Mouse (Mus musculus): ENCODE data around the gene Ptgs1. TPM values are rescaled to one million over a fixed set of nuclear protein-coding genes. Genes with fewer than 3 reads are reported as not detected.
A peak's percentile ranks its signal among the peaks of the same experiment; 100 is the strongest.
"Not testable (repeated sequence)": the region's sequence is repeated elsewhere in the genome, so short reads cannot be mapped to it uniquely, and the experiment has no call there.

Ptgs1 gene
- polyA plus RNA-seq (2012; rRNA removed) = 24.4 and 24.7 TPM in 2 replicates

GRCm38 (mm10) chr2:36230366-36230765 lies at the start of gene Ptgs1:
Gene Ptgs1 (plus strand): TSS chr2:36230426.
- Histone ChIP-seq H3K36me3 (ENCODE audit: control insufficient read depth, insufficient read depth, low read length) (no peaks in the 10 kb centered on the region), H3K27me3 (ENCODE audit: control insufficient read depth, insufficient read depth, low read length) (peaks cover 6% of the 10 kb centered on the region; the same call in 1 of the 2 replicates), H3K4me3 (ENCODE audit: low read depth, low read length) (peak within 1 kb of the TSS; percentile 71), H3K27ac (ENCODE audit: insufficient read depth, low read depth, low read length) (peak within 1 kb of the TSS; percentile 88), H3K4me1 (ENCODE audit: control insufficient read depth, insufficient read depth, insufficient read length, low read length) (peaks cover 7% of the 10 kb centered on the region; the same call in 1 of the 2 replicates)
- 2% methylated on average over 18 of the region's 18 CpGs for WGBS
- TF ChIP-seq CTCF (IDR thresholded peaks at IDR 0.05; ENCODE audit: extremely low read depth, insufficient read length, insufficient replicate concordance, low read depth, low read length) = no peak
- no peak for TF ChIP-seq POLR2A (IDR thresholded peaks at IDR 0.05; ENCODE audit: low read depth, low read length)

GRCm38 (mm10) chr2:36181587-36182368 lies 48.4 kb upstream of the Ptgs1 start:
- not testable (repeated sequence) for H3K27me3 ChIP-seq (ENCODE audit: control insufficient read depth, insufficient read depth, low read length); H3K27ac ChIP-seq (ENCODE audit: insufficient read depth, low read depth, low read length); H3K4me1 ChIP-seq (ENCODE audit: control insufficient read depth, insufficient read depth, insufficient read length, low read length); H3K36me3 ChIP-seq (ENCODE audit: control insufficient read depth, insufficient read depth, low read length); H3K4me3 ChIP-seq (ENCODE audit: low read depth, low read length)
- WGBS = 75% methylated on average over 4 of the region's 4 CpGs

GRCm38 (mm10) chr2:36183278-36183677 lies 46.9 kb upstream of the Ptgs1 start:
- 86% methylated on average over 2 of the region's 2 CpGs for WGBS
- no peaks in the 10 kb centered on the region for H3K4me1 ChIP-seq (ENCODE audit: control insufficient read depth, insufficient read depth, insufficient read length, low read length)
- no peak for TF ChIP-seq CTCF (IDR thresholded peaks at IDR 0.05; ENCODE audit: extremely low read depth, insufficient read length, insufficient replicate concordance, low read depth, low read length)
- no peak for TF ChIP-seq POLR2A (IDR thresholded peaks at IDR 0.05; ENCODE audit: low read depth, low read length)
- H3K27ac ChIP-seq (ENCODE audit: insufficient read depth, low read depth, low read length) = no peak overlapping the region
- H3K27me3 ChIP-seq (ENCODE audit: control insufficient read depth, insufficient read depth, low read length) = no peaks in the 10 kb centered on the region
- H3K4me3 ChIP-seq (ENCODE audit: low read depth, low read length) = no peak overlapping the region
- peaks cover 2% of the 10 kb centered on the region; the same call in 1 of the 2 replicates for H3K36me3 ChIP-seq (ENCODE audit: control insufficient read depth, insufficient read depth, low read length)

GRCm38 (mm10) chr2:36184192-36184591 lies 46.0 kb upstream of the Ptgs1 start:
- no peak overlapping the region for H3K4me3 ChIP-seq (ENCODE audit: low read depth, low read length)
- no peaks in the 10 kb centered on the region for H3K27me3 ChIP-seq (ENCODE audit: control insufficient read depth, insufficient read depth, low read length)
- H3K4me1 ChIP-seq (ENCODE audit: control insufficient read depth, insufficient read depth, insufficient read length, low read length) = no peaks in the 10 kb centered on the region
- peaks cover 3% of the 10 kb centered on the region; the same call in 1 of the 2 replicates for H3K36me3 ChIP-seq (ENCODE audit: control insufficient read depth, insufficient read depth, low read length)
- WGBS = 88% methylated on average over 2 of the region's 2 CpGs
- TF ChIP-seq CTCF (IDR thresholded peaks at IDR 0.05; ENCODE audit: extremely low read depth, insufficient read length, insufficient replicate concordance, low read depth, low read length) = no peak
- TF ChIP-seq POLR2A (IDR thresholded peaks at IDR 0.05; ENCODE audit: low read depth, low read length) = no peak
- no peak overlapping the region for H3K27ac ChIP-seq (ENCODE audit: insufficient read depth, low read depth, low read length)

GRCm38 (mm10) chr2:36184876-36185275 lies 45.4 kb upstream of the Ptgs1 start:
- TF ChIP-seq POLR2A (IDR thresholded peaks at IDR 0.05; ENCODE audit: low read depth, low read length) = no peak
- TF ChIP-seq CTCF (IDR thresholded peaks at IDR 0.05; ENCODE audit: extremely low read depth, insufficient read length, insufficient replicate concordance, low read depth, low read length) = no peak
- Histone ChIP-seq H3K4me1 (ENCODE audit: control insufficient read depth, insufficient read depth, insufficient read length, low read length) (no peaks in the 10 kb centered on the region), H3K27ac (ENCODE audit: insufficient read depth, low read depth, low read length) (no peak overlapping the region), H3K27me3 (ENCODE audit: control insufficient read depth, insufficient read depth, low read length) (no peaks in the 10 kb centered on the region), H3K36me3 (ENCODE audit: control insufficient read depth, insufficient read depth, low read length) (peaks cover 4% of the 10 kb centered on the region; the same call in 1 of the 2 replicates), H3K4me3 (ENCODE audit: low read depth, low read length) (no peak overlapping the region)
- WGBS = 77% methylated on average over 6 of the region's 6 CpGs

GRCm38 (mm10) chr2:36189200-36189599 lies 41.0 kb upstream of the Ptgs1 start:
- H3K4me1 ChIP-seq (ENCODE audit: control insufficient read depth, insufficient read depth, insufficient read length, low read length); H3K27ac ChIP-seq (ENCODE audit: insufficient read depth, low read depth, low read length); H3K4me3 ChIP-seq (ENCODE audit: low read depth, low read length); H3K36me3 ChIP-seq (ENCODE audit: control insufficient read depth, insufficient read depth, low read length); H3K27me3 ChIP-seq (ENCODE audit: control insufficient read depth, insufficient read depth, low read length): not testable (repeated sequence)
- WGBS = 85% methylated on average over 6 of the region's 6 CpGs

- no peak for TF ChIP-seq POLR2A (IDR thresholded peaks at IDR 0.05; ENCODE audit: low read depth, low read length)
- no peak for TF ChIP-seq CTCF (IDR thresholded peaks at IDR 0.05; ENCODE audit: extremely low read depth, insufficient read length, insufficient replicate concordance, low read depth, low read length)
- no peak overlapping the region for H3K27ac ChIP-seq (ENCODE audit: insufficient read depth, low read depth, low read length)
- WGBS = 68% methylated on average over 12 of the region's 12 CpGs
- H3K36me3 ChIP-seq (ENCODE audit: control insufficient read depth, insufficient read depth, low read length) = peaks cover 4% of the 10 kb centered on the region; the same call in 1 of the 2 replicates
- H3K4me3 ChIP-seq (ENCODE audit: low read depth, low read length) = no peak overlapping the region
- H3K27me3 ChIP-seq (ENCODE audit: control insufficient read depth, insufficient read depth, low read length) = no peaks in the 10 kb centered on the region
- H3K4me1 ChIP-seq (ENCODE audit: control insufficient read depth, insufficient read depth, insufficient read length, low read length) = 0 out of 2 replicates have a peak, but pooled peaks cover 3% of the 10 kb centered on the region
Measured at GRCm38 (mm10) chr2:36191098-36191941, 38.9 kb upstream of the Ptgs1 start.

All from small intestine, adult 2 months (tissue).